Mouse (Mus musculus): ENCODE results near the gene Ltk.

DNA sequence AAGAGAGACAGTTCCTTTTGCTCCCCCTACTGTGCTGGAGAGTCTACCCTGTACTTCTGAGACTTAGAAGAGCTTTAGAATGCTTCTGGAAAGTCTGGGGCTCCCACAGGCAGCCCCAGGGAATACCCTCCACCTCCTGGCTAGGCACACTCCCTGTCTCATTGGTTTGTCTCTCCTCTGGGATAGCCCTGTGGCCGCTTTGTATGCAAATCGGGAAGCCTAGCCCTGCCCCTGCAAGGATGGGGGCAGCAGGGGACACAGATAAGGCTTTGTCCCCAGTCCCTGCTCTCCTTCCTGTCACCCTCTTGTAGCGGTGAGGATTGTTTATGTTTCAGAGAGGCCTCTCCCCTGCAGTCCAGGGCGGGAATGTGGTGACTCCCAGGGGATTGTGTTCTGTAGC lies 48.6 kb upstream of the Ltk start:
- TF ChIP-seq POLR2A (IDR thresholded peaks at IDR 0.05; ENCODE audit: borderline replicate concordance, low read depth, low read length) (no peak), CTCF (IDR thresholded peaks at IDR 0.05; ENCODE audit: low read depth, low read length) (no peak)
